Mouse (Mus musculus): ENCODE data around the gene Tcf7l1. TPM values are rescaled to one million over a fixed set of nuclear protein-coding genes. Genes with fewer than 3 reads are reported as not detected.
A peak's percentile ranks its signal among the peaks of the same experiment; 100 is the strongest.

Tcf7l1 gene
- total and polyA plus RNA-seq, 3 experiments = not detected

GRCm38 (mm10) chr6:72810248-72810647, 21.2 kb upstream of the Tcf7l1 start:
- Histone ChIP-seq H3K36me3 (ENCODE audit: control insufficient read depth in 1 of 2, insufficient read depth in 2 of 2, low read length in 2 of 2) (no peaks in the 10 kb centered on the region), H3K79me2 (ENCODE audit: control insufficient read depth, insufficient read depth, low read length, poor library complexity) (no peaks in the 10 kb centered on the region), H3K4me1 (ENCODE audit: control insufficient read depth in 1 of 2, insufficient read depth in 2 of 2, low read length in 2 of 2) (no peaks in the 10 kb centered on the region), H3K27ac (ENCODE audit: control insufficient read depth, low read depth, low read length) (no peak overlapping the region), H3K9me3 (replicated peaks; ENCODE audit: insufficient read depth, low read length) (no peaks in the 10 kb centered on the region), H3K4me3 (ENCODE audit: control insufficient read depth in 1 of 2, insufficient read depth in 1 of 2, low read depth in 2 of 2, low read length in 2 of 2) (no peak overlapping the region), H3K27me3 (ENCODE audit: control insufficient read depth in 1 of 2, insufficient read depth in 2 of 2, low read length in 2 of 2) (no peaks in the 10 kb centered on the region; a peak in 1 of 4 replicates), H3K9ac (ENCODE audit: control insufficient read depth, low read depth, low read length, poor library complexity, severe bottlenecking) (no peak overlapping the region)
- TF ChIP-seq MYB (IDR thresholded peaks at IDR 0.05; ENCODE audit: low read depth, low read length) (no peak), CHD1 (IDR thresholded peaks at IDR 0.05; ENCODE audit: low read depth, low read length) (no peak), NRF1 (IDR thresholded peaks at IDR 0.05; ENCODE audit: insufficient read depth, low read depth, low read length, poor library complexity, severe bottlenecking) (no peak), ZNF384 (IDR thresholded peaks at IDR 0.05; ENCODE audit: low read depth, low read length) (no peak), KAT2A (conservative IDR thresholded peaks at IDR 0.05; ENCODE audit: low read depth, low read length) (no peak), BHLHE40 (IDR thresholded peaks at IDR 0.05; ENCODE audit: borderline replicate concordance, low read depth, low read length) (no peak), ZMIZ1 (IDR thresholded peaks at IDR 0.05; ENCODE audit: low read depth, low read length) (no peak), HCFC1 (IDR thresholded peaks at IDR 0.05; ENCODE audit: low read depth, low read length) (no peak)
- DNase-seq (ENCODE audit: low read depth, low spot score) = no peak

- Histone ChIP-seq H3K27ac (ENCODE audit: control insufficient read depth, low read depth, low read length) (no peak overlapping the region), H3K79me2 (ENCODE audit: control insufficient read depth, insufficient read depth, low read length, poor library complexity) (no peaks in the 10 kb centered on the region), H3K27me3 (ENCODE audit: control insufficient read depth in 1 of 2, insufficient read depth in 2 of 2, low read length in 2 of 2) (no peaks in the 10 kb centered on the region; a peak in 1 of 4 replicates), H3K9me3 (replicated peaks; ENCODE audit: insufficient read depth, low read length) (no peaks in the 10 kb centered on the region), H3K4me3 (ENCODE audit: control insufficient read depth in 1 of 2, insufficient read depth in 1 of 2, low read depth in 2 of 2, low read length in 2 of 2) (no peak overlapping the region), H3K4me1 (ENCODE audit: control insufficient read depth in 1 of 2, insufficient read depth in 2 of 2, low read length in 2 of 2) (no peaks in the 10 kb centered on the region), H3K9ac (ENCODE audit: control insufficient read depth, low read depth, low read length, poor library complexity, severe bottlenecking) (no peak overlapping the region), H3K36me3 (ENCODE audit: control insufficient read depth in 1 of 2, insufficient read depth in 2 of 2, low read length in 2 of 2) (no peaks in the 10 kb centered on the region)
- TF ChIP-seq CHD2 (IDR thresholded peaks at IDR 0.05; ENCODE audit: low read length) (no peak), MXI1 (IDR thresholded peaks at IDR 0.05; ENCODE audit: low read depth, low read length) (no peak), EP300 (IDR thresholded peaks at IDR 0.05; ENCODE audit: low read depth in 1 of 2, low read length in 2 of 2) (no peak), USF1 (IDR thresholded peaks at IDR 0.05; ENCODE audit: low read depth, low read length) (0 out of 2 replicates have a peak, but pooled peaks have one; percentile 10), ELF1 (IDR thresholded peaks at IDR 0.05; ENCODE audit: low read depth, low read length) (no peak), MAFK (IDR thresholded peaks at IDR 0.05; ENCODE audit: borderline replicate concordance, low read depth, low read length) (no peak), ZKSCAN1 (IDR thresholded peaks at IDR 0.05; ENCODE audit: low read depth, low read length) (no peak), ZC3H11A (IDR thresholded peaks at IDR 0.05; ENCODE audit: low read depth, low read length) (no peak)
- DNase-seq (ENCODE audit: low read depth, low spot score) = no peak
These were observed 20.6 kb upstream of the Tcf7l1 start for GRCm38 (mm10) chr6:72809522-72810149.
